Mouse (Mus musculus) heart, embryonic 13.5 days (tissue): ENCODE data around the gene Hepacam. TPM values are rescaled to one million over a fixed set of nuclear protein-coding genes. Genes with fewer than 3 reads are reported as not detected.

Experiments
- ATAC-seq: fragments of 200-750 bp; cut with Nextera tagmentation; 2 replicates; pipeline ENCODE4 v1.8.0; 2017; ENCODE audit warnings: moderate TSS enrichment; ENCODE audit not compliant: insufficient number of reproducible peaks, low FRiP score, low TSS enrichment; ENCODE audit errors: extremely low read depth
- H3K27ac ChIP-seq: fragments of 300-500 bp; sonication (generic); replicated peaks from 2 replicates; pipeline ENCODE4 v1.5.1; 2015; ENCODE audit warnings: moderate library complexity, mild to moderate bottlenecking, inconsistent platforms
- H3K27me3 ChIP-seq: fragments of 300-500 bp; sonication (generic); replicated peaks from 2 replicates; pipeline ENCODE4 v1.6.1; 2015; ENCODE audit warnings: mild to moderate bottlenecking, inconsistent platforms
- H3K36me3 ChIP-seq: fragments of 300-500 bp; sonication (generic); 2 replicates; pipeline ENCODE4 v1.6.1; 2015; ENCODE audit warnings: mild to moderate bottlenecking, inconsistent platforms
- H3K4me1 ChIP-seq: fragments of 300-500 bp; sonication (generic); 2 replicates; pipeline ENCODE4 v1.6.1; 2015; ENCODE audit warnings: inconsistent platforms
- H3K4me2 ChIP-seq: fragments of 300-500 bp; sonication (generic); 2 replicates; pipeline ENCODE4 v1.6.1; 2015; ENCODE audit warnings: inconsistent platforms, mild to moderate bottlenecking, moderate library complexity
- H3K4me3 ChIP-seq: fragments of 300-500 bp; sonication (generic); 2 replicates; pipeline ENCODE4 v1.5.1; 2015; ENCODE audit warnings: moderate library complexity, mild to moderate bottlenecking, inconsistent platforms
- H3K9ac ChIP-seq: fragments of 300-500 bp; sonication (generic); 2 replicates; pipeline ENCODE4 v1.6.1; 2015; ENCODE audit warnings: inconsistent platforms, mild to moderate bottlenecking, moderate library complexity
- H3K9me3 ChIP-seq: fragments of 300-500 bp; sonication (generic); 2 replicates; pipeline ENCODE4 v1.6.1; 2016; ENCODE audit warnings: inconsistent platforms
- WGBS: fragments of 180-500 bp; shearing (Covaris S2); methylation state at CpG from one replicate; pipeline ENCODE4 v1.1.7; 2015; ENCODE audit warnings: mixed read lengths; 5-methylcytosine and 5-hydroxymethylcytosine counted together
- polyA plus RNA-seq: library from polyadenylated mRNA; unstranded; fragments of >200 nt; fragmentation: Nextera tagmentation; extraction: Ambion mirVana; gene quantifications from 2 replicates; pipeline ENCODE4 v1.2.1, GENCODE M21; 2015

Hepacam gene
- polyA plus RNA-seq, 1 experiment from 2014 or later: 0.07 TPM

- no peak overlapping the region for H3K27ac ChIP-seq
- 53% methylated on average over 2 of the region's 2 CpGs for WGBS
- H3K4me1 ChIP-seq: no peaks in the 10 kb centered on the region
- no peaks in the 10 kb centered on the region for H3K9me3 ChIP-seq
- no peaks in the 10 kb centered on the region for H3K36me3 ChIP-seq
- peaks cover 17% of the 10 kb centered on the region for H3K27me3 ChIP-seq
- no peak overlapping the region for H3K4me2 ChIP-seq
- H3K9ac ChIP-seq: no peak overlapping the region
- no peak for ATAC-seq
- H3K4me3 ChIP-seq: no peak overlapping the region
Measured at GRCm38 (mm10) chr9:37390891-37391290, 23.7 kb downstream of the Hepacam start.

GRCm38 (mm10) chr9:37392071-37392470 is 24.9 kb downstream of the Hepacam start:
- H3K4me2 ChIP-seq: no peak overlapping the region
- H3K4me1 ChIP-seq: no peaks in the 10 kb centered on the region
- H3K4me3 ChIP-seq: no peak overlapping the region
- no peak overlapping the region for H3K27ac ChIP-seq
- H3K9ac ChIP-seq: no peak overlapping the region
- no peaks in the 10 kb centered on the region for H3K9me3 ChIP-seq
- no peaks in the 10 kb centered on the region for H3K36me3 ChIP-seq
- H3K27me3 ChIP-seq: peaks cover 9% of the 10 kb centered on the region
- WGBS: 61% methylated on average over 2 of the region's 2 CpGs
- no peak for ATAC-seq

- no peak overlapping the region for H3K27ac ChIP-seq
- no peaks in the 10 kb centered on the region for H3K9me3 ChIP-seq
- H3K9ac ChIP-seq: no peak overlapping the region
- 67% methylated on average over 8 of the region's 8 CpGs for WGBS
- no peak overlapping the region for H3K4me3 ChIP-seq
- ATAC-seq: no peak
- H3K4me2 ChIP-seq: no peak overlapping the region
- no peaks in the 10 kb centered on the region for H3K4me1 ChIP-seq
- no peaks in the 10 kb centered on the region for H3K27me3 ChIP-seq
- no peaks in the 10 kb centered on the region for H3K36me3 ChIP-seq
Measured at GRCm38 (mm10) chr9:37393482-37394131, 26.5 kb downstream of the Hepacam start.

GRCm38 (mm10) chr9:37400585-37400984 is 33.4 kb downstream of the Hepacam start:
- Histone ChIP-seq H3K4me2 (no peak overlapping the region), H3K27me3 (no peaks in the 10 kb centered on the region; the same call in 1 of the 2 replicates), H3K9me3 (no peaks in the 10 kb centered on the region), H3K9ac (no peak overlapping the region), H3K4me1 (no peaks in the 10 kb centered on the region), H3K4me3 (no peak overlapping the region), H3K36me3 (no peaks in the 10 kb centered on the region), H3K27ac (peak overlapping the region; percentile 54)
- ATAC-seq: 0 out of 2 replicates have a peak, but pooled peaks have one; percentile 16
- WGBS: 45% methylated on average over 2 of the region's 2 CpGs

GRCm38 (mm10) chr9:37401802-37402201 is 34.7 kb downstream of the Hepacam start, which contains the start of gene Robo4:
Gene Robo4, plus strand, starts transcription at chr9:37401897.
- Histone ChIP-seq H3K36me3 (no peaks in the 10 kb centered on the region), H3K9me3 (no peaks in the 10 kb centered on the region), H3K4me1 (no peaks in the 10 kb centered on the region), H3K4me2 (peak within 1 kb of the TSS; percentile 50), H3K9ac (peak within 1 kb of the TSS; percentile 58), H3K27ac (peak within 1 kb of the TSS; percentile 54), H3K27me3 (peaks cover 2% of the 10 kb centered on the region), H3K4me3 (peak within 1 kb of the TSS; percentile 37)
- no peak; the same call in 1 of the 2 replicates for ATAC-seq
- WGBS: 11% methylated on average over 7 of the region's 7 CpGs

GRCm38 (mm10) chr9:37402501-37402900 is 35.4 kb downstream of the Hepacam start:
- Histone ChIP-seq H3K27ac (no peak overlapping the region), H3K4me2 (peak overlapping the region; percentile 50), H3K36me3 (no peaks in the 10 kb centered on the region), H3K9me3 (no peaks in the 10 kb centered on the region), H3K4me1 (no peaks in the 10 kb centered on the region), H3K9ac (peak overlapping the region; percentile 58; the same call in 1 of the 2 replicates), H3K4me3 (peak overlapping the region; percentile 37), H3K27me3 (peaks cover 8% of the 10 kb centered on the region)
- WGBS: 78% methylated on average over 7 of the region's 7 CpGs
- ATAC-seq: no peak

GRCm38 (mm10) chr9:37403011-37403410 is 35.9 kb downstream of the Hepacam start:
- peaks cover 9% of the 10 kb centered on the region for H3K27me3 ChIP-seq
- peak overlapping the region; percentile 1; the same call in 1 of the 2 replicates for H3K9ac ChIP-seq
- ATAC-seq: no peak
- H3K4me3 ChIP-seq: peak overlapping the region; percentile 37
- no peaks in the 10 kb centered on the region for H3K4me1 ChIP-seq
- WGBS: 77% methylated on average over 7 of the region's 7 CpGs
- no peak overlapping the region for H3K27ac ChIP-seq
- H3K9me3 ChIP-seq: no peaks in the 10 kb centered on the region
- H3K36me3 ChIP-seq: no peaks in the 10 kb centered on the region
- peak overlapping the region; percentile 50 for H3K4me2 ChIP-seq

GRCm38 (mm10) chr9:37406372-37406771 is 39.2 kb downstream of the Hepacam start:
- H3K4me2 ChIP-seq: no peak overlapping the region
- ATAC-seq: no peak
- H3K9me3 ChIP-seq: no peaks in the 10 kb centered on the region
- H3K27ac ChIP-seq: no peak overlapping the region
- H3K4me1 ChIP-seq: peaks cover 17% of the 10 kb centered on the region
- no peak overlapping the region for H3K9ac ChIP-seq
- WGBS: 0% methylated on average over 1 of the region's 1 CpGs
- H3K27me3 ChIP-seq: peaks cover 15% of the 10 kb centered on the region
- H3K36me3 ChIP-seq: no peaks in the 10 kb centered on the region
- no peak overlapping the region for H3K4me3 ChIP-seq

GRCm38 (mm10) chr9:37407850-37408502 is 40.8 kb downstream of the Hepacam start:
- H3K4me1 ChIP-seq: peaks cover 17% of the 10 kb centered on the region
- no peak overlapping the region for H3K9ac ChIP-seq
- no peaks in the 10 kb centered on the region for H3K9me3 ChIP-seq
- peak overlapping the region; percentile 49 for H3K4me2 ChIP-seq
- no peak for ATAC-seq
- 20% methylated on average over 19 of the region's 19 CpGs for WGBS
- no peaks in the 10 kb centered on the region for H3K36me3 ChIP-seq
- no peak overlapping the region for H3K4me3 ChIP-seq
- H3K27ac ChIP-seq: no peak overlapping the region
- peaks cover 15% of the 10 kb centered on the region for H3K27me3 ChIP-seq

GRCm38 (mm10) chr9:37409698-37410445 is 42.7 kb downstream of the Hepacam start:
- Histone ChIP-seq H3K4me2 (peak overlapping the region; percentile 13; the same call in 1 of the 2 replicates), H3K27ac (peak overlapping the region; percentile 56), H3K36me3 (peaks cover 5% of the 10 kb centered on the region; the same call in 1 of the 2 replicates), H3K9me3 (no peaks in the 10 kb centered on the region), H3K9ac (no peak overlapping the region), H3K27me3 (peaks cover 15% of the 10 kb centered on the region), H3K4me1 (peaks cover 17% of the 10 kb centered on the region), H3K4me3 (no peak overlapping the region)
- WGBS: 53% methylated on average over 8 of the region's 8 CpGs
- ATAC-seq: no peak

- Histone ChIP-seq H3K27me3 (peaks cover 7% of the 10 kb centered on the region; the same call in 1 of the 2 replicates), H3K9ac (no peak overlapping the region), H3K27ac (no peak overlapping the region), H3K9me3 (no peaks in the 10 kb centered on the region), H3K4me3 (no peak overlapping the region), H3K4me2 (no peak overlapping the region), H3K4me1 (peaks cover 21% of the 10 kb centered on the region), H3K36me3 (peaks cover 5% of the 10 kb centered on the region; the same call in 1 of the 2 replicates)
- WGBS: 50% methylated on average over 3 of the region's 3 CpGs
- ATAC-seq: no peak
Measured at GRCm38 (mm10) chr9:37412989-37413388, 45.8 kb downstream of the Hepacam start.
